Mouse (Mus musculus): ENCODE measurements at regions not wholly inside any gene's neighbourhood (a gene's known extent, or its start where the extent isn't known, plus 50 kb on each side); places are given as distances from the start of the nearest gene placed in this dataset.

DNA sequence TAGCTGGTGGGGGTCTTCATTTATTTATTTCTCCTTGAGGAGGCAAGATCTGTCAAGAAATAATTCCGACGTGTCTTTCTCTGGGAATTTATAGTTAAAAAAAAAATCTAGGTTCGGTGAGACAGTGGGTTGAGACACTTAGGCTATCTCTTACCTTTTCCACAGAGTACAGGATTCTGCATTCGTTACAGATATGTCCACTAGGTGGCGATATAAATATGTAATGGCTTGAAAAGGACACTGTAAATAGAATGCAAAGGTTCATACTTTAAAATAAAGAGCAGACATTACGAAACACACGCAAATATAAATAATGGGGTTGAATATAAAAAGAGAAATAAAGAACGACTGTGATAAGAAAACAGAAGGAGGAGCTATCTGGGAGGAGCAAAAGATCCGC is 517.5 kb downstream of the Cps1 start:
- peak; percentile 26 for DNase-seq (ENCODE audit: low read depth, low spot score)

DNA sequence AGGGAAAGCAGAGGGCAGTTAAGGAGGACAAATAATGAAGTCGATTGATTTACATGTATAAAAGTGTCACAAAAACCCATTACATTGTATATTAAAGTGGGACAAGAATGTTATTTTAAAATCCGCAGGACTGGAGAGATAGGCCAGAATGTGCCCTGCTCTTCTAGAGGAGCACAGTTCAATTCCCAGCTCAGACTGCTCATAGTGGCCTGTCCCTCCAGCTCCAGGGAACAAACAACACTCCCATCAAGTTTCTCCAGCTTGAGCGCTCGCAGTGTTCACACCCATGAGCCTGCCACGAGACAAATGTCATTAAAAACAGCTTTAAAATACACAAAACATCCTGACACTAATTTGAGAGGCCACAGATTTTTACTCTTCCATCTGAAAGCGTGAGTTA is 517.9 kb downstream of the Cps1 start:
- no peak for DNase-seq (ENCODE audit: low read depth, low spot score)

DNA sequence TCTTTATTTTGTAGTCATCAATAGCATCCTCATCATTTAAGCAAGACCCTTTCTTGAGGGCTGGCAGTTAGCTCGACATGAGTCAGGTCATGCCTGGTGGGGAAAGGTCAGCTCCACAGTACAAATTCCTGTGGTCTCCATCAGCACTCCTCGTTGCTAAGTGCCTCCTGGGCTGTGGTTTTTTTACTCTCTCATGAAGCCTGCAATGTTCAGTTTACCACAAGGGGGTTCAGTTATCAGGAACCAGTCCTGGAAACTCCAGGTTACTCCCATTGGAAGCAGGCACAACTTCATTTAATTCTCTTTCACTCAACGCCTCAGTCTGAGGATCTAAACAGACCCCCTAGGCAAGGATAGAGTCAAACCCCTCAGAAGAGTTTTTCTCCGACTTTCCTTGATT is 520.8 kb downstream of the Cps1 start:
- DNase-seq (ENCODE audit: low read depth, low spot score) = no peak

Data from A20 (cell line).